Mouse (Mus musculus) kidney, postnatal 0 days (tissue): ENCODE data around the gene Npy. TPM values are rescaled to one million over a fixed set of nuclear protein-coding genes. Genes with fewer than 3 reads are reported as not detected.

Experiments
- ATAC-seq: fragments of 200-750 bp; cut with Nextera tagmentation; replicated peaks from 2 replicates; pipeline ENCODE4 v1.8.0; 2017; ENCODE audit warnings: low read depth, moderate number of reproducible peaks, moderate TSS enrichment, moderate library complexity; ENCODE audit not compliant: low FRiP score
- DNase-seq: peaks from one replicate; pipeline ENCODE4 v3.0.0-alpha.2; 2016; ENCODE audit warnings: low spot score
- H3K27ac ChIP-seq: fragments of 300-500 bp; sonication (generic); 2 replicates; pipeline ENCODE4 v1.5.1; 2014; ENCODE audit warnings: mild to moderate bottlenecking
- H3K27me3 ChIP-seq: fragments of 300-500 bp; sonication (generic); 2 replicates; pipeline ENCODE4 v1.6.1; 2014; ENCODE audit warnings: low read length, mixed read lengths; ENCODE audit not compliant: insufficient read depth
- H3K36me3 ChIP-seq: fragments of 300-500 bp; sonication (generic); 2 replicates; pipeline ENCODE4 v1.6.1; 2014; ENCODE audit warnings: low read length, mixed read lengths; ENCODE audit not compliant: insufficient read depth
- H3K4me1 ChIP-seq: fragments of 300-500 bp; sonication (generic); replicated peaks from 2 replicates; pipeline ENCODE4 v1.6.1; 2014; ENCODE audit warnings: antibody characterized with exemption, low read length, mixed read lengths; ENCODE audit not compliant: insufficient read depth
- H3K4me2 ChIP-seq: fragments of 300-500 bp; sonication (generic); 2 replicates; pipeline ENCODE4 v1.6.1; 2014; ENCODE audit warnings: mild to moderate bottlenecking, low read length, moderate library complexity, mixed read lengths
- H3K4me3 ChIP-seq: fragments of 300-500 bp; sonication (generic); replicated peaks from 2 replicates; pipeline ENCODE4 v1.5.1; 2014; ENCODE audit warnings: low read depth, low read length
- H3K9ac ChIP-seq: fragments of 300-500 bp; sonication (generic); 2 replicates; pipeline ENCODE4 v1.6.1; 2014; ENCODE audit warnings: low read depth, low read length
- H3K9me3 ChIP-seq: fragments of 300-500 bp; sonication (generic); replicated peaks from 2 replicates; pipeline ENCODE4 v1.6.1; 2016; ENCODE audit warnings: low read length, inconsistent platforms, mixed read lengths
- CTCF ChIP-seq: IDR thresholded peaks from 2 replicates; pipeline ENCODE4 v1.5.1; 2016; ENCODE audit warnings: antibody characterized with exemption, low read depth, mild to moderate bottlenecking, moderate library complexity
- WGBS: fragments of 180-500 bp; shearing (Covaris S2); extraction: QIAGEN DNeasy Blood & Tissue Kit; methylation state at CpG from one replicate; pipeline ENCODE4 v1.1.7; 2014; 5-methylcytosine and 5-hydroxymethylcytosine counted together
- polyA plus RNA-seq: library from polyadenylated mRNA; unstranded; fragments of >200 nt; fragmentation: Nextera tagmentation; extraction: Ambion mirVana; gene quantifications from 2 replicates; pipeline ENCODE4 v1.2.1, GENCODE M21; 2015

The Npy gene
- polyA plus RNA-seq: 13.9 and 18.3 TPM in 2 replicates

- Histone ChIP-seq H3K4me3 (peak within 1 kb of the TSS; percentile 49), H3K9ac (0 out of 2 replicates have a peak within 1 kb of the TSS, but pooled peaks have one; percentile 24), H3K27me3 (peaks cover 20% of the 10 kb centered on the region), H3K36me3 (no peaks in the 10 kb centered on the region), H3K4me1 (peaks cover 13% of the 10 kb centered on the region), H3K4me2 (peak within 1 kb of the TSS; percentile 95), H3K9me3 (no peaks in the 10 kb centered on the region), H3K27ac (no peak within 1 kb of the TSS)
- TF ChIP-seq CTCF: no peak
- under 1% methylated on average over 66 of the region's 66 CpGs for WGBS
- peak; percentile 29; the same call in 1 of the 2 replicates for ATAC-seq
- DNase-seq: peak; percentile 41
These were observed at the start of gene Npy for GRCm38 (mm10) chr6:49821961-49822870. TSS of gene Npy (plus strand) at chr6:49822710.

DNA sequence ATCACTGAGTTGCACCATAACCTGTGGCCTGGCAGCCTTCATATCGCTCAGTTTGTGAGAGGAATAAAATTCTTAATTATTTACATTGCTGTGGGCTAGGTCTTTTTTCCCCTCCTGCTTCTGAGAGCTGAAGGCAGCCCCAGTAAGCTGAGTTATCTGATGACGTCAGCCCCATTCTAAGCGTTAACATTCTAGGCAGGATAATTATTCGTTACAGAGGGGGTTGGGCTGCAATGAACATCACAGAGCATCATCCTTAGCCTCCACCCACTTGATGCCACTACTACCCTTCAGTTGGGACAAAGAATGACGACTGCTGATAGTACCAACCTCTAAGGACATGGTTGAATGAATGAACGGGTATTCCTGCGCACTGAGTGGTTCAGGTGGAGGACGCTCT is 47.5 kb upstream of the Npy start:
- no peak overlapping the region for H3K4me2 ChIP-seq
- H3K27me3 ChIP-seq: no peaks in the 10 kb centered on the region
- H3K9me3 ChIP-seq: no peaks in the 10 kb centered on the region
- no peaks in the 10 kb centered on the region for H3K36me3 ChIP-seq
- no peak for TF ChIP-seq CTCF
- H3K9ac ChIP-seq: no peak overlapping the region
- WGBS: 67% methylated on average over 8 of the region's 8 CpGs
- DNase-seq (no peak), ATAC-seq (no peak)
- no peaks in the 10 kb centered on the region for H3K4me1 ChIP-seq
- H3K4me3 ChIP-seq: no peak overlapping the region
- H3K27ac ChIP-seq: no peak overlapping the region

DNA sequence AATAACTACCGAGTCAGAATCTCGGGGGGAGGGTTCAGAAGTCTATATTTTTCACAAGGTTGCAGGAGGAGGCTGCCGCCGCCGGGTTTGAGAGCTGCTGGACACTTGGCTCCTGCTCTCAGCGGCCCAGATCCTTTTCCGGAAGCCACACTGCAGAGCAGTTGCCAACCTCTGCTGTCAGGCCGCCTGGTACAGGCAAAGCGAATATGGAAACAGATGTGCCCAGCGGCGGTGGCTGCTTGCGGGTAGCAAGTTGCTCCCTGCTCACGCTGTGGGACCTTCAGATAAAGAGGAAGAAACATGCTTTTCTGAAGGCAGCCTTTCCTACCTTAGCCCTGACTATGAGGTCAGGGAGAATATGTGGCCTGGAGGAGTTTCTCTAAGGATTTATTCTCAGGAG is 44.4 kb upstream of the Npy start:
- no peak overlapping the region for H3K27ac ChIP-seq
- no peaks in the 10 kb centered on the region for H3K9me3 ChIP-seq
- DNase-seq (no peak), ATAC-seq (no peak)
- H3K27me3 ChIP-seq: no peaks in the 10 kb centered on the region
- no peaks in the 10 kb centered on the region for H3K4me1 ChIP-seq
- H3K4me3 ChIP-seq: no peak overlapping the region
- 69% methylated on average over 13 of the region's 13 CpGs for WGBS
- no peak overlapping the region for H3K4me2 ChIP-seq
- TF ChIP-seq CTCF: no peak
- H3K36me3 ChIP-seq: no peaks in the 10 kb centered on the region
- no peak overlapping the region for H3K9ac ChIP-seq

DNA sequence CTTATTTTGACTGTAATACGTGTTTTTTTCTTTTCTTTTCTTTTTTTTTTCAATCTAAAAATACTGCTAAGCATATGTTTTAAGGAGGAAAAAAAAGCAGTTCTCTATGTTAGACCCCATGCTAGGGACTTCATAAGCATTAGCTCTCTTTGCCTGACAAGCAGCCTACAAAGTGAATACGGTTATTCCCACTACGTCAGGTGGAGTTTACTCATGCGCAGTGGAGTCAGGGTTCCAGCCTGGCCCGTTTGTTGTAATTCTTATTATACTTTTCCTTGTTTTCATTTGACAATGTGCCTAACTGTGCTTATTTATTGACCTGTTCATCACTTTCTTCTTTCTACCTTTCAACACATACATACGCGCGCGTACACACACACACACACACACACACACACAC is 43.8 kb upstream of the Npy start:
- H3K27me3 ChIP-seq: no peaks in the 10 kb centered on the region
- H3K9me3 ChIP-seq: no peaks in the 10 kb centered on the region
- no peak for TF ChIP-seq CTCF
- DNase-seq (no peak), ATAC-seq (no peak)
- no peak overlapping the region for H3K9ac ChIP-seq
- H3K27ac ChIP-seq: no peak overlapping the region
- no peaks in the 10 kb centered on the region for H3K36me3 ChIP-seq
- H3K4me2 ChIP-seq: no peak overlapping the region
- 85% methylated on average over 9 of the region's 9 CpGs for WGBS
- H3K4me3 ChIP-seq: no peak overlapping the region
- H3K4me1 ChIP-seq: no peaks in the 10 kb centered on the region

DNA sequence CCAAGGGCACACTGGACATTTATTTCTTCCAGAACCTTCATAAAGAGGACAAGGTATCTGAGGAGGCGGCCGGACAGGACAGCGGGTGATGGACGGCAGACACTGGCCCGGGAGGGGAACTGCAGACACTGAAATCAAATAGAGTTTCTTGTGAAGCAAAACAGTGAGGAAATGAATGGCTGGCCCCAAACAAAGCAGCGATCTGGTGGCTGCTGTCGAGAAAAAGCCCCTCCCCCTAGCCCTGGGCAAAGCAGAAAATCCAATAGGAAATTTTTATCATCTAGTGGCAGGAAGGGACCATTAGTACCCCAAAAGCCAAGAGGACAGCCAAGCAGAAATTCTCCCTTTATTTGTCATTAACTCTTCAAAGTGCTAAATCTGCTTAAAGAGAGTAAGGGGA is 42.9 kb upstream of the Npy start:
- ATAC-seq (no peak), DNase-seq (no peak)
- H3K27me3 ChIP-seq: no peaks in the 10 kb centered on the region
- no peaks in the 10 kb centered on the region for H3K4me1 ChIP-seq
- no peaks in the 10 kb centered on the region for H3K9me3 ChIP-seq
- no peaks in the 10 kb centered on the region for H3K36me3 ChIP-seq
- no peak for TF ChIP-seq CTCF
- 21% methylated on average over 7 of the region's 7 CpGs for WGBS
- H3K4me2 ChIP-seq: no peak overlapping the region
- H3K9ac ChIP-seq: no peak overlapping the region
- no peak overlapping the region for H3K27ac ChIP-seq
- no peak overlapping the region for H3K4me3 ChIP-seq

GRCm38 (mm10) chr6:49780846-49781400 is 41.6 kb upstream of the Npy start:
- Histone ChIP-seq H3K36me3 (no peaks in the 10 kb centered on the region), H3K9me3 (no peaks in the 10 kb centered on the region), H3K4me1 (no peaks in the 10 kb centered on the region), H3K27me3 (no peaks in the 10 kb centered on the region), H3K9ac (no peak overlapping the region), H3K4me2 (no peak overlapping the region), H3K4me3 (no peak overlapping the region), H3K27ac (no peak overlapping the region)
- no peak for TF ChIP-seq CTCF
- ATAC-seq (no peak), DNase-seq (peak; percentile 87)
- 63% methylated on average over 9 of the region's 9 CpGs for WGBS
